Mouse (Mus musculus) neural tube, embryonic 14.5 days (tissue): Measurements from ENCODE around the gene Zbtb46. TPM values are rescaled to one million over a fixed set of nuclear protein-coding genes. Genes with fewer than 3 reads are reported as not detected.

Source experiments
- ATAC-seq: fragments of 200-750 bp; cut with Nextera tagmentation; 2 replicates; pipeline ENCODE4 v1.8.0; 2017; ENCODE audit warnings: low read depth, mild to moderate bottlenecking, moderate TSS enrichment, moderate library complexity
- H3K27ac ChIP-seq: fragments of 300-500 bp; sonication (generic); 2 replicates; pipeline ENCODE4 v1.5.1; 2014; ENCODE audit warnings: low read depth, mild to moderate bottlenecking, control low read depth, low read length, moderate library complexity, mixed read lengths
- H3K27me3 ChIP-seq: fragments of 300-500 bp; sonication (generic); 2 replicates; pipeline ENCODE4 v1.6.1; 2014; ENCODE audit warnings: low read length; ENCODE audit not compliant: control insufficient read depth, insufficient read depth
- H3K36me3 ChIP-seq: fragments of 300-500 bp; sonication (generic); 2 replicates; pipeline ENCODE4 v1.6.1; 2014; ENCODE audit warnings: low read length, mixed read lengths; ENCODE audit not compliant: control insufficient read depth, insufficient read depth
- H3K4me1 ChIP-seq: fragments of 300-500 bp; sonication (generic); 2 replicates; pipeline ENCODE4 v1.6.1; 2014; ENCODE audit warnings: low read length; ENCODE audit not compliant: control insufficient read depth, insufficient read depth
- H3K4me2 ChIP-seq: fragments of 300-500 bp; sonication (generic); 2 replicates; pipeline ENCODE4 v1.6.1; 2014; ENCODE audit warnings: mild to moderate bottlenecking, low read depth, low read length, control low read depth
- H3K4me3 ChIP-seq: fragments of 300-500 bp; sonication (generic); 2 replicates; pipeline ENCODE4 v1.5.1; 2014; ENCODE audit warnings: low read depth, low read length, control low read depth, mixed read lengths
- H3K9ac ChIP-seq: fragments of 300-500 bp; sonication (generic); replicated peaks from 2 replicates; pipeline ENCODE4 v1.6.1; 2014; ENCODE audit warnings: low read depth, mild to moderate bottlenecking, control low read depth, low read length, mixed read lengths
- H3K9me3 ChIP-seq: fragments of 300-500 bp; sonication (generic); 2 replicates; pipeline ENCODE4 v1.6.1; 2016; ENCODE audit warnings: low read length; ENCODE audit not compliant: control insufficient read depth
- WGBS: fragments of 180-500 bp; shearing (Covaris S2); extraction: QIAGEN DNeasy Blood & Tissue Kit; methylation state at CpG from one replicate; pipeline ENCODE4 v1.1.7; 2014; 5-methylcytosine and 5-hydroxymethylcytosine counted together
- polyA plus RNA-seq: library from polyadenylated mRNA; unstranded; fragments of >200 nt; fragmentation: Nextera tagmentation; extraction: Ambion mirVana; gene quantifications from 2 replicates; pipeline ENCODE4 v1.2.1, GENCODE M21; 2014

Zbtb46 gene
- polyA plus RNA-seq, 1 experiment from 2014 or later, result 18.2 TPM

- Histone ChIP-seq H3K4me2 (no peak overlapping the region), H3K27me3 (no peaks in the 10 kb centered on the region), H3K9ac (no peak overlapping the region), H3K36me3 (no peaks in the 10 kb centered on the region), H3K4me1 (peaks cover 8% of the 10 kb centered on the region; the same call in 1 of the 2 replicates), H3K9me3 (no peaks in the 10 kb centered on the region), H3K27ac (no peak overlapping the region), H3K4me3 (no peak overlapping the region)
- 53% methylated on average over 3 of the region's 3 CpGs for WGBS
- no peak for ATAC-seq
Measured at GRCm38 (mm10) chr2:181492206-181492605, 33.0 kb upstream of the Zbtb46 start.

DNA sequence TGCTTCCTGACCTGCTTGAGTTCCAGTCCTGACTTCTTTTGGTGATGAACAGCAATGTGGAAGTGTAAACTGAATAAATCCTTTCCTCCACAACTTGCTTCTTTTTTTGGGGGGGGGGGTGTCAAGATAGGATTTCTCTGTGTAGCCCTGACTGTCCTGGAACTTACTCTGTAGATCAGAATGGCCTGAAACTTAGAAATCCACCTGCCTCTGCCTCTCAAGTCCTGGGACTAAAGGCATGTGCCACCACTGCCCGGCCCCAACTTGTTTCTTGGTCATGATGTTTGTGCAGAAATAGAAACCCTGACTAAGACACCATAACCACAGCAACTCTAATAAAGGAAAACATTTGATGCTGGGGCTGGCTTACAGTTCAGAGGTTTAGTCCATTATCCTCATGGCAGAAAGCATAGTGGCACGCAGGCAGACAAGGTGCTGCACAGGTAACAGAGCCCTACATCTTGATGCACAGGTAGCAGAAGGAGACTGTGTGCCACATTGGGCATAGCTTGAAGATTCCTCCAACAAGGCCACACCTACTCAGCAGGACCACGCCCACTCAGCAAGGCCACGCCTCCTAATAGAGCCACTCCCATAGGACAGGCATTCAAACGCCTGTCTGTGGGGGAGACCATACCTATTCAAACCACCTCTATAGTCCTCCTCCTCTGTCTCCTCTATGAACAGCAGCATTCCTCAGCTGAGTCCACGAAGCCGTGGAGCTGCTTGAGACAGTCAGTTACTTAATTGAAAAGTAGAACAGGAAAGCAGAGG is 32.4 kb upstream of the Zbtb46 start:
- no peak overlapping the region for H3K27ac ChIP-seq
- H3K27me3 ChIP-seq, result no peaks in the 10 kb centered on the region
- 29% methylated on average over 7 of the region's 7 CpGs for WGBS
- H3K9me3 ChIP-seq, result no peaks in the 10 kb centered on the region
- H3K4me1 ChIP-seq, result peaks cover 8% of the 10 kb centered on the region; the same call in 1 of the 2 replicates
- H3K4me2 ChIP-seq, result no peak overlapping the region
- no peak overlapping the region for H3K9ac ChIP-seq
- ATAC-seq, result no peak
- H3K4me3 ChIP-seq, result no peak overlapping the region
- no peaks in the 10 kb centered on the region for H3K36me3 ChIP-seq

GRCm38 (mm10) chr2:181487338-181488277 is 28.4 kb upstream of the Zbtb46 start:
- 0 out of 2 replicates have a peak, but pooled peaks cover 4% of the 10 kb centered on the region for H3K4me1 ChIP-seq
- no peaks in the 10 kb centered on the region for H3K27me3 ChIP-seq
- peak; percentile 46; the same call in 1 of the 2 replicates for ATAC-seq
- WGBS, result 23% methylated on average over 5 of the region's 5 CpGs
- no peak overlapping the region for H3K4me2 ChIP-seq
- H3K27ac ChIP-seq, result peak overlapping the region; percentile 40
- no peaks in the 10 kb centered on the region for H3K36me3 ChIP-seq
- no peak overlapping the region for H3K9ac ChIP-seq
- no peak overlapping the region for H3K4me3 ChIP-seq
- no peaks in the 10 kb centered on the region for H3K9me3 ChIP-seq

DNA sequence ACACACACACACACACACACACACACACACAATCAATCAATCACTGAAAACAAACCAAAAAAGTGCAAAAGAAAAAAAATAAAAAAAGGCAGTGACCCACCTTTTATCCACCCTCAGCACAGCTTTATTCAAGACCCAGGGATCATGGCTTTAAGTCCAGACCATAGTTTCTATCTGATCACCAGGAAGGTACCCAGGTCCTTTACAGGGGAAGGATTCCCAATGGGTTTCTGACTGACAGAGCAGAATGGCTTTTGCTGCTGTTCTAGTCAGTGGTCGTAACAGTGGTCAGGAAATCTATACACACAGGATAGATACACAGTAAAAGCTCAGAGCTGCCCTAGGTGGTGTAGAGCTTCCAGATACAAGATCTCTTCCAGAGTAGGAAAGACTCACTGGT is 26.5 kb upstream of the Zbtb46 start:
- no peak overlapping the region for H3K4me2 ChIP-seq
- H3K27me3 ChIP-seq, result no peaks in the 10 kb centered on the region
- H3K36me3 ChIP-seq, result no peaks in the 10 kb centered on the region
- H3K9me3 ChIP-seq, result no peaks in the 10 kb centered on the region
- 0 out of 2 replicates have a peak, but pooled peaks cover 4% of the 10 kb centered on the region for H3K4me1 ChIP-seq
- 11% methylated on average over 1 of the region's 1 CpGs for WGBS
- no peak for ATAC-seq
- H3K9ac ChIP-seq, result no peak overlapping the region
- no peak overlapping the region for H3K4me3 ChIP-seq
- H3K27ac ChIP-seq, result no peak overlapping the region

- no peak overlapping the region for H3K4me2 ChIP-seq
- H3K27me3 ChIP-seq, result no peaks in the 10 kb centered on the region
- H3K4me3 ChIP-seq, result no peak overlapping the region
- 0 out of 2 replicates have a peak, but pooled peaks cover 4% of the 10 kb centered on the region for H3K4me1 ChIP-seq
- 82% methylated on average over 6 of the region's 6 CpGs for WGBS
- H3K9ac ChIP-seq, result no peak overlapping the region
- no peak for ATAC-seq
- H3K27ac ChIP-seq, result no peak overlapping the region
- H3K9me3 ChIP-seq, result no peaks in the 10 kb centered on the region
- H3K36me3 ChIP-seq, result no peaks in the 10 kb centered on the region
Measured at GRCm38 (mm10) chr2:181484456-181485233, 25.4 kb upstream of the Zbtb46 start.

DNA sequence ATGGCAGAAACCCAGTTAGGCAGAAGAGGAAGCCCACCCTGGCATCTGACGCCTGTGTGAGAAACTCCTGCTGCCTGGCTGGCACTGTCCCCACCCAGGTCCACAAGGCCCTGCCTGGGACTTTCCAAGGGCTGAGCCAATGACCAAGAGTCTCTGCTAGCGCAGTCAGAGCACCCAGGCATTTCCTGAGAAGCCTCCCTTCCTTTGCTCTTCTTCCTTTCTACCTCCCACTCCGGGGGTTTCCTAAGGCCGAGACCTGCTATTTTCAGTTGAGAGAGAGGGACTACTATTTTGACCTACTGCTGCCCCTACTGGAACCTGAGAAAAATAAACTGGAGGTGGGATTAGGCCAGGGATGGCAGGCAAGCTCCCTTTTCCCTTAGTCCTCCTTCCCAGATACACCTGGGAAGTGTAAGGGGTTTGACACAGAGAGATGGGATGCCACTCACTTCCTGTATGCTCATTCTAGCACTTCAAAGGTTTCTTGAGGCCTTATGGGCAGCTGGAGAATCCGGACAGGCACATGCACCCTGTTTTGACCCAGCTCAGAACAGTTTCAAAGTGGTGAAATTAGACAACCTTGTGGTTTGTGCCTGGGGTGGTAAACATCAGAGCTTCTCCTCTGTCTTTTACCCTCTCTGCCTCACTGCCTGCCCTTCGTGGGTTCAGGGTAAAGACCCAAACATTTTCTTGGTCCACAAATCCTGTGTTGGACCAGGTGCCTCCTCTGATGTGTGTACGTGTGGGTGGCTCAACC is 24.5 kb upstream of the Zbtb46 start:
- H3K27ac ChIP-seq, result no peak overlapping the region
- no peaks in the 10 kb centered on the region for H3K36me3 ChIP-seq
- 0 out of 2 replicates have a peak, but pooled peaks cover 4% of the 10 kb centered on the region for H3K4me1 ChIP-seq
- ATAC-seq, result no peak
- H3K27me3 ChIP-seq, result no peaks in the 10 kb centered on the region
- 32% methylated on average over 7 of the region's 7 CpGs for WGBS
- H3K4me2 ChIP-seq, result no peak overlapping the region
- no peaks in the 10 kb centered on the region for H3K9me3 ChIP-seq
- no peak overlapping the region for H3K4me3 ChIP-seq
- H3K9ac ChIP-seq, result no peak overlapping the region

GRCm38 (mm10) chr2:181483120-181483519 is 23.9 kb upstream of the Zbtb46 start:
- ATAC-seq, result no peak
- Histone ChIP-seq H3K4me2 (no peak overlapping the region), H3K9me3 (no peaks in the 10 kb centered on the region), H3K9ac (no peak overlapping the region), H3K4me3 (no peak overlapping the region), H3K36me3 (no peaks in the 10 kb centered on the region), H3K27ac (no peak overlapping the region), H3K4me1 (0 out of 2 replicates have a peak, but pooled peaks cover 4% of the 10 kb centered on the region), H3K27me3 (no peaks in the 10 kb centered on the region)
- 50% methylated on average over 2 of the region's 2 CpGs for WGBS

DNA sequence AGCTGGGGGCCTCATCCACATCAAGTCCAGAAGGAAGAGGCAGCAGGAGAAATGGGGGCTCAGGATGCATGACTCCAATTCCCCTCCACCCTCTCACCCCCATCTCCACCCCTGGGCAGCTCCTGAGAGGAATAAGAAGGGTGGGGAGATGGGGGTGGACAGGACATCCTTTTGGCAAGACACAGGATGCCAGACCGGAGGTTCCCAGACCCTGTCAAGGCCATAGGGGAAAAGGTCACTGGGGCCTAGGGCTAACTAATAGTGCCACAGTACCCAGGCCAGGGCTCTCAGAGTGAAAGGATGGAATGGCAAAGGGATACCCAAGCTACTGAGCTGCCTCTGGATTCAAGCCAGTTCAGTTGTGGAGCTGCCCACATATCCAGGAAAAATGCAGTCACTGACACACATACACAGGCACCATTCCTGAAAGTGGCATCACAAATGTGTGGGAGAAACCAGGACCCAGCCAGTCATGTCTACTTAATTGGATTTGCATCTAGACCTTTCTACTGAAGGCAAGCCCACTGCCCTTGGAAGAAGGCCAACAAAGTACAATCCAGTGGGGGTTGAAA is 13.1 kb upstream of the Zbtb46 start:
- 85% methylated on average over 1 of the region's 1 CpGs for WGBS
- Histone ChIP-seq H3K36me3 (no peaks in the 10 kb centered on the region), H3K27me3 (no peaks in the 10 kb centered on the region), H3K27ac (no peak overlapping the region), H3K4me2 (no peak overlapping the region), H3K9me3 (no peaks in the 10 kb centered on the region), H3K9ac (no peak overlapping the region), H3K4me3 (no peak overlapping the region), H3K4me1 (no peaks in the 10 kb centered on the region)
- ATAC-seq, result no peak
